Mouse (Mus musculus): ENCODE measurements at regions not wholly inside any gene's neighbourhood (a gene's known extent, or its start where the extent isn't known, plus 50 kb on each side); places are given as distances from the start of the nearest gene placed in this dataset.

DNA sequence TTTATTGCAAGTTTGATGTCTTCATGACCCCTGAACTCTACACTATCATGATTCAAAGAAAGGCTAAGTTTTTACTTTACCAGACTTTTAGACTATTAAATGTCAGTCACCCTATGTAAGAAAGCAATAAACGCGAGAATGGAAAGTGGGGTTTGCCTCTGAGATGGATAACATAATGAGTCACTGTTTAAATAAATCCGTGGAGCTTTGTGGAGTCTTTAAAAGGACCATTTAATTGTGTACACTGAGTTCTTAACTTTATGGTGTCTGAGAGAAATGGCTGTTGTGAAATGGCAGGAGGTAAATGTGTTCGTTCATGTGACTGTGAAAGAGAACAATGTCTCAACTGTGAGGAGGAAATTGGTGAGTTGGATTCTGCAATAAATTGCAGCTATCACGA lies 122.2 kb upstream of the Myo3a start:
- Histone ChIP-seq H3K27me3 (ENCODE audit: control insufficient read depth, insufficient read depth, low read length) (no peaks in the 10 kb centered on the region), H3K4me2 (replicated peaks; ENCODE audit: low read depth) (no peak overlapping the region), H3K27ac (replicated peaks) (no peak overlapping the region), H3K4me3 (ENCODE audit: low read depth, low read length) (no peak overlapping the region), H3K4me1 (replicated peaks; ENCODE audit: control insufficient read depth, insufficient read depth) (no peaks in the 10 kb centered on the region), H3K9me3 (ENCODE audit: control insufficient read depth, low read length) (no peaks in the 10 kb centered on the region), H3K9ac (ENCODE audit: low read length) (no peak overlapping the region), H3K36me3 (ENCODE audit: control insufficient read depth, insufficient read depth, low read length) (no peaks in the 10 kb centered on the region)
- DNase-seq (ENCODE audit: low spot score) (no peak), ATAC-seq (ENCODE audit: low FRiP score, low TSS enrichment) (peak; percentile 84)
- 10% methylated on average over 5 of the region's 5 CpGs for WGBS
- no peak for TF ChIP-seq EP300 (optimal IDR thresholded peaks at IDR 0.05)
- no peak for TF ChIP-seq CTCF (IDR thresholded peaks at IDR 0.05; ENCODE audit: low read depth)

DNA sequence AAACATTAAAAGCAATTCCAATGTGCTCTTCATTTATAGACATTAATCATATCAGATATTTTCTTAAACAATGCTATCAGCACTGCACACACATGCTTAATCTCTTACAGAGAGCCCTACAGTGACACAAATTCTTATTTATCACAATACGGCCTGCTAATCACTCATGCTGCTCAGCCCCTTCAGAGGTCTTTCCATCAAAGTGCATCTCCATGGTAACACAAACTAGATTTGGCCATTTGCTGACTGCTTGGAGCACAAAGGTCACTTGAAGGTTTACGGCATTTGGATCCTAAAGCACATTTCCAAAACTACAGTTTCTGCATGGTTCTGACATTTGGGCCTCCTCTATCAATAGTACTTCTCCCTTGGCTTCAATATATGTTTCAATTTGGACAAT lies 77.6 kb upstream of the Myo3a start:
- no peaks in the 10 kb centered on the region for H3K9me3 ChIP-seq (ENCODE audit: control insufficient read depth, low read length)
- H3K27ac ChIP-seq (replicated peaks), result no peak overlapping the region
- no peak overlapping the region for H3K4me3 ChIP-seq (ENCODE audit: low read depth, low read length)
- H3K4me2 ChIP-seq (replicated peaks; ENCODE audit: low read depth), result no peak overlapping the region
- no peak overlapping the region for H3K9ac ChIP-seq (ENCODE audit: low read length)
- 28% methylated on average over 2 of the region's 2 CpGs for WGBS
- H3K4me1 ChIP-seq (replicated peaks; ENCODE audit: control insufficient read depth, insufficient read depth), result no peaks in the 10 kb centered on the region
- no peak for TF ChIP-seq EP300 (optimal IDR thresholded peaks at IDR 0.05)
- no peak for TF ChIP-seq CTCF (IDR thresholded peaks at IDR 0.05; ENCODE audit: low read depth)
- ATAC-seq (ENCODE audit: low FRiP score, low TSS enrichment), result no peak
- DNase-seq (ENCODE audit: low spot score), result no peak
- no peaks in the 10 kb centered on the region for H3K36me3 ChIP-seq (ENCODE audit: control insufficient read depth, insufficient read depth, low read length)
- H3K27me3 ChIP-seq (ENCODE audit: control insufficient read depth, insufficient read depth, low read length), result no peaks in the 10 kb centered on the region

DNA sequence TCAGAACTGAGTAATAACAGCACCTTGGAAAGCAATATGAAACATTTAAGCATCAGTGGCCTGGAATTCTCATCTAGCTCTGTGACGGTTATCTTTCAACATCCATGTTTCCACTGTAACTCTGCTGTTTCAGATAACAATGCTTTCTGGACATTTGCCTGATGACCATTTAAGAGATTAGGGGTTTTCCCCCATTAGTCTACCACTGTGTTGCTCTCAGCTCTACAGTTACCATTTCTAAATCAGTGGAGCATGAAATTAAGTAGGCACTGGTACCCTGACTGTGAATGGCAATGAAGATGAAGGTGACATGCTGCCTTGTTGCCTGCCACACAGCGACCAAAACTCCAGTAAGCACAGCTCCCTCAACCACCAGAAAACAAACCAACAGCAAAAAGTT lies 70.7 kb upstream of the Myo3a start:
- Histone ChIP-seq H3K4me3 (ENCODE audit: low read depth, low read length) (no peak overlapping the region), H3K36me3 (ENCODE audit: control insufficient read depth, insufficient read depth, low read length) (no peaks in the 10 kb centered on the region), H3K4me1 (replicated peaks; ENCODE audit: control insufficient read depth, insufficient read depth) (no peaks in the 10 kb centered on the region), H3K27ac (replicated peaks) (no peak overlapping the region), H3K4me2 (replicated peaks; ENCODE audit: low read depth) (no peak overlapping the region), H3K9me3 (ENCODE audit: control insufficient read depth, low read length) (no peaks in the 10 kb centered on the region), H3K9ac (ENCODE audit: low read length) (no peak overlapping the region), H3K27me3 (ENCODE audit: control insufficient read depth, insufficient read depth, low read length) (no peaks in the 10 kb centered on the region)
- no peak for TF ChIP-seq CTCF (IDR thresholded peaks at IDR 0.05; ENCODE audit: low read depth)
- TF ChIP-seq EP300 (optimal IDR thresholded peaks at IDR 0.05), result no peak
- WGBS, result 75% methylated on average over 2 of the region's 2 CpGs
- ATAC-seq (ENCODE audit: low FRiP score, low TSS enrichment) (no peak), DNase-seq (ENCODE audit: low spot score) (no peak)

DNA sequence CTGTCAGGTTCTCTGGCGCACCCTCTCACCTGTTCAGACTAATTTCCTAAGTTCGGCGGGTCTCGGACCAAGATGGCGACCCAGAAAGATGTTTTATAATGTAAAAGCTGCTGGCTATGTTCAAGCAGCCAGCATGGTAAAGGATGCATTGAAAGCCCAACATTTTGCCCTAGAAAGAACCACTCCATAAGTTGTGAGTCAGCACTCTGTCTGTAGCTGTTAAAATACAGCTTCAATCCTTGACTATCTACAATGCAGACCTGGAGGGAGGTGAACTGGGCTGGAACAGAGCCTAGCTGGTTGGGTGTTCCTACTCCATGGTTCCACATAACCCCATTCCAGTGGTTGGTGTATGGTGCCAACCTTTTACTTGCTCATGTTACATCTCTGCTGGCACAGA lies 61.9 kb upstream of the Myo3a start:
- Histone ChIP-seq H3K4me1 (replicated peaks; ENCODE audit: control insufficient read depth, insufficient read depth) (no peaks in the 10 kb centered on the region), H3K27ac (replicated peaks) (no peak overlapping the region), H3K9me3 (ENCODE audit: control insufficient read depth, low read length) (no peaks in the 10 kb centered on the region), H3K36me3 (ENCODE audit: control insufficient read depth, insufficient read depth, low read length) (no peaks in the 10 kb centered on the region), H3K27me3 (ENCODE audit: control insufficient read depth, insufficient read depth, low read length) (no peaks in the 10 kb centered on the region), H3K9ac (ENCODE audit: low read length) (no peak overlapping the region), H3K4me3 (ENCODE audit: low read depth, low read length) (no peak overlapping the region), H3K4me2 (replicated peaks; ENCODE audit: low read depth) (no peak overlapping the region)
- TF ChIP-seq EP300 (optimal IDR thresholded peaks at IDR 0.05) (no peak), CTCF (IDR thresholded peaks at IDR 0.05; ENCODE audit: low read depth) (no peak)
- ATAC-seq (ENCODE audit: low FRiP score, low TSS enrichment) (no peak), DNase-seq (ENCODE audit: low spot score) (no peak)
- WGBS, result 91% methylated on average over 5 of the region's 5 CpGs

DNA sequence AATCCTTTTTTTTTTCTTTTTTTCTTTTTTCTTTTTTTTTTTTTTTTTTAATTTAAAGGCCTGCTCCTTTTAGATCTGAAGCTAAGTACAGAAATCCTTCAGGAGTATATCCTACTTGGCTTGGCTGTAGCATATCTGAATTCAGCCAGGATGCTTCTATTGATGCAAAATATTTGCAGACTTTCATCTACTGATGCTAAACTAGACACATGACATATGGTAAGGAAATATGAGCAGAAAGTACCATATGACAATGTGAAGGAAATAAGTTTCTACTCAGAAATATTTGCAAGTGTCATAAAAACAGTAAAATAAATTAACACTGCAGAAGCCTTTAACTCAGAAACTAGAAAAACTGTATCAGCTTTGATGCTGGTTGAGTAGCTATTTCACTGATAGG lies 61.4 kb upstream of the Myo3a start:
- Histone ChIP-seq H3K9me3 (ENCODE audit: control insufficient read depth, low read length) (no peaks in the 10 kb centered on the region), H3K4me3 (ENCODE audit: low read depth, low read length) (no peak overlapping the region)
- TF ChIP-seq CTCF (IDR thresholded peaks at IDR 0.05; ENCODE audit: low read depth) (no peak), EP300 (optimal IDR thresholded peaks at IDR 0.05) (no peak)

More for the DNA sequence above, 61.4 kb upstream of the Myo3a start:
- Histone ChIP-seq H3K9ac (ENCODE audit: low read length) (no peak overlapping the region), H3K27me3 (ENCODE audit: control insufficient read depth, insufficient read depth, low read length) (no peaks in the 10 kb centered on the region), H3K4me1 (replicated peaks; ENCODE audit: control insufficient read depth, insufficient read depth) (no peaks in the 10 kb centered on the region), H3K27ac (replicated peaks) (no peak overlapping the region), H3K4me2 (replicated peaks; ENCODE audit: low read depth) (no peak overlapping the region), H3K36me3 (ENCODE audit: control insufficient read depth, insufficient read depth, low read length) (no peaks in the 10 kb centered on the region)
- DNase-seq (ENCODE audit: low spot score) (no peak), ATAC-seq (ENCODE audit: low FRiP score, low TSS enrichment) (no peak)

Data from stomach, postnatal 0 days (tissue).